Mouse (Mus musculus) spleen, adult 2 months (tissue): Measurements from ENCODE around the gene Hk2. TPM values are rescaled to one million over a fixed set of nuclear protein-coding genes. Genes with fewer than 3 reads are reported as not detected.

Experiments
- DNase-seq, 2 experiments: peaks; one replicate each; pipeline versions ENCODE4 v3.0.0 to v3.0.0-alpha.2; 2012 to 2021; ENCODE audit warnings: low spot score in 2 of 2, low read depth in 1 of 2
- H3K27ac ChIP-seq: fragments of 200-500 bp; 2 replicates; pipeline ENCODE4 v1.5.1; 2012; ENCODE audit warnings: low read length, inconsistent platforms; ENCODE audit not compliant: insufficient read depth
- H3K27me3 ChIP-seq: fragments of 200-500 bp; 2 replicates; pipeline ENCODE4 v1.6.1; 2012; ENCODE audit warnings: mild to moderate bottlenecking, moderate library complexity, low read length, inconsistent platforms; ENCODE audit not compliant: control insufficient read depth, insufficient read depth
- H3K36me3 ChIP-seq: fragments of 200-500 bp; 2 replicates; pipeline ENCODE4 v1.6.1; 2012; ENCODE audit warnings: mild to moderate bottlenecking, low read length, inconsistent platforms; ENCODE audit not compliant: control insufficient read depth, insufficient read depth
- H3K4me1 ChIP-seq: fragments of 200-500 bp; 2 replicates; pipeline ENCODE4 v1.6.1; 2011; ENCODE audit warnings: inconsistent platforms; ENCODE audit not compliant: control insufficient read depth, insufficient read depth, insufficient read length
- H3K4me3 ChIP-seq: fragments of 200-500 bp; 2 replicates; pipeline ENCODE4 v1.5.1; 2011; ENCODE audit warnings: mild to moderate bottlenecking, inconsistent platforms; ENCODE audit not compliant: insufficient read depth, insufficient read length; ENCODE audit errors: extremely low read depth
- CTCF ChIP-seq: fragments of 200-500 bp; IDR thresholded peaks from 2 replicates; pipeline ENCODE4 v1.5.1; 2011; ENCODE audit warnings: mild to moderate bottlenecking, inconsistent platforms; ENCODE audit not compliant: insufficient read depth, insufficient read length, insufficient replicate concordance; ENCODE audit errors: extremely low read depth
- POLR2A ChIP-seq: fragments of 200-500 bp; IDR thresholded peaks from 2 replicates; pipeline ENCODE4 v1.6.1; 2011; ENCODE audit warnings: low read depth, low read length, inconsistent platforms
- WGBS: fragments of 180-500 bp; shearing (Covaris S2); methylation state at CpG from one replicate; pipeline ENCODE4 v1.1.7; 2018; 5-methylcytosine and 5-hydroxymethylcytosine counted together
- polyA plus RNA-seq: library from polyadenylated mRNA; depleted of rRNA; stranded (reverse); fragments of >200 nt; gene quantifications from 2 replicates; pipeline ENCODE4 v1.2.3, GENCODE M21; 2012

Hk2 gene
- polyA plus RNA-seq, 1 experiment: 2.6 TPM

- Histone ChIP-seq H3K4me1 (no peaks in the 10 kb centered on the region), H3K4me3 (no peak overlapping the region), H3K27ac (no peak overlapping the region), H3K36me3 (no peaks in the 10 kb centered on the region), H3K27me3 (no peaks in the 10 kb centered on the region)
- peak; percentile 26 to 65 for DNase-seq
- TF ChIP-seq POLR2A (no peak), CTCF (peak; percentile 83; the same call in 1 of the 2 replicates)
- WGBS: 30% methylated on average over 3 of the region's 3 CpGs
Measured at GRCm38 (mm10) chr6:82714243-82714642, 60.0 kb downstream of the Hk2 start.

- no peaks in the 10 kb centered on the region for H3K36me3 ChIP-seq
- no peaks in the 10 kb centered on the region for H3K4me1 ChIP-seq
- no peak overlapping the region for H3K27ac ChIP-seq
- 96% methylated on average over 3 of the region's 3 CpGs for WGBS
- no peaks in the 10 kb centered on the region for H3K27me3 ChIP-seq
- no peak for DNase-seq
- no peak overlapping the region for H3K4me3 ChIP-seq
- TF ChIP-seq CTCF (no peak), POLR2A (no peak)
Measured at GRCm38 (mm10) chr6:82707742-82708141, 66.5 kb downstream of the Hk2 start.

DNA sequence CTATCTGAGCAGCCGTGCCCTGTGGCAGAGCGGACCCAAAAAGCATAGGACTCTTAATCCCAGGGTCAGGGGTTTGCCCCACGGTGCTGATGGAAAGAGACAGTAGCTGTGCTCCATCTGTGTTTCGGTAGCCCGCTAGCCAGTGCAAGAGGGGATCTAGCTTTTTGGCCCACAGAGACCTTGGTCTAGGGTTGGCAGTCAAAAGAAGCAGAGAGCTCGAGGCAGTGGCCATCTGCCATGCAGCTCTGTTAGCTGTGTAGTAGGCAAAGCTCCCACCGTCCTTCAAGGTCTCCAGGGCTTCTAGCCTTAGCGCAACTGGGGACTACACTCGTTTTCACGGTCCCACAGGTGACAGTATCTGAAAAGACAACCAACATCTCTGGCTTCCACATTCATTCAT lies 67.0 kb downstream of the Hk2 start:
- DNase-seq: no peak
- 83% methylated on average over 10 of the region's 10 CpGs for WGBS
- H3K36me3 ChIP-seq: no peaks in the 10 kb centered on the region

GRCm38 (mm10) chr6:82705221-82705620 lies 69.0 kb downstream of the Hk2 start, which contains the start of gene Pole4:
Gene Pole4, minus strand, starts transcription at chr6:82705365.
- no peak within 1 kb of the TSS for H3K27ac ChIP-seq
- H3K27me3 ChIP-seq: no peaks in the 10 kb centered on the region
- WGBS: 82% methylated on average over 5 of the region's 5 CpGs
- TF ChIP-seq CTCF (no peak), POLR2A (no peak)
- H3K4me3 ChIP-seq: no peak within 1 kb of the TSS
- DNase-seq: no peak
- no peaks in the 10 kb centered on the region for H3K36me3 ChIP-seq
- no peaks in the 10 kb centered on the region for H3K4me1 ChIP-seq

More for the DNA sequence above, 67.0 kb downstream of the Hk2 start:
- TF ChIP-seq POLR2A: no peak
- TF ChIP-seq CTCF: no peak
- no peaks in the 10 kb centered on the region for H3K27me3 ChIP-seq
- no peak overlapping the region for H3K4me3 ChIP-seq
- no peaks in the 10 kb centered on the region for H3K4me1 ChIP-seq
- H3K27ac ChIP-seq: no peak overlapping the region

DNA sequence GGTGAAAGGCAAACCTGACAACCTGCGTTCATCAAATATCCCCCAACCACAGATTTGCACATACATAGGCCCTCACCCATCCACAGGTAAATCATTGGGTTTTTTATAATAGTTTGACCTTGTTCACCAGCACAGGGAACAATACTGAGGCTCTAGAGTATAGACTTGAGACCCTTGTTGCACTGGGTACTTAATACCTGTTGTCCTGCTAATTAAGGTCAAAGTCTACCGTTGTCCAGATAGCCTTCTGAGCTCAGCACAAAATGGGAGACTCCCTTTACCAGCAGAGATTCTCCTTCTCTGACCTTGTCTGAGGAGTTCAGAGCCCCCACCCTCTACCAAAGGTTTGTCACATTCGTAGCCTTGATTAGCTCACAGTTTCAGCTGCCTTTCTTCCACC lies 70.5 kb downstream of the Hk2 start:
- Histone ChIP-seq H3K4me1 (no peaks in the 10 kb centered on the region), H3K36me3 (no peaks in the 10 kb centered on the region), H3K4me3 (no peak overlapping the region), H3K27ac (no peak overlapping the region), H3K27me3 (no peaks in the 10 kb centered on the region)
- TF ChIP-seq CTCF: no peak
- no peak for TF ChIP-seq POLR2A
- DNase-seq: no peak
- 94% methylated on average over 3 of the region's 3 CpGs for WGBS

GRCm38 (mm10) chr6:82702593-82703017 lies 71.6 kb downstream of the Hk2 start:
- 28% methylated on average over 16 of the region's 16 CpGs for WGBS

GRCm38 (mm10) chr6:82701296-82701695 lies 73.0 kb downstream of the Hk2 start:
- Histone ChIP-seq H3K4me1 (no peaks in the 10 kb centered on the region), H3K27me3 (no peaks in the 10 kb centered on the region), H3K36me3 (no peaks in the 10 kb centered on the region), H3K4me3 (no peak overlapping the region), H3K27ac (no peak overlapping the region)
- DNase-seq: no peak
- TF ChIP-seq CTCF: no peak
- TF ChIP-seq POLR2A: no peak
- 77% methylated on average over 6 of the region's 6 CpGs for WGBS

More at GRCm38 (mm10) chr6:82702593-82703017, 71.6 kb downstream of the Hk2 start:
- Histone ChIP-seq H3K27ac (no peak overlapping the region), H3K4me1 (no peaks in the 10 kb centered on the region), H3K36me3 (no peaks in the 10 kb centered on the region), H3K27me3 (no peaks in the 10 kb centered on the region), H3K4me3 (no peak overlapping the region)
- peak; percentile 51 to 83 for DNase-seq
- TF ChIP-seq CTCF (peak; percentile 98), POLR2A (no peak)
